Mouse (Mus musculus) ES-Bruce4 (cell line): ENCODE results near the gene Gm10197.

Experiments
- CTCF ChIP-seq: IDR thresholded peaks from one replicate; pipeline ENCODE4 v1.8.1; 2011; ENCODE audit warnings: low read depth, low read length
- EP300 ChIP-seq: IDR thresholded peaks from 2 replicates; pipeline ENCODE4 v1.6.1; 2011; ENCODE audit warnings: low read depth, low read length; ENCODE audit not compliant: insufficient read depth
- POLR2A ChIP-seq: IDR thresholded peaks from one replicate; pipeline ENCODE4 v1.8.1; 2011; ENCODE audit warnings: low read length; ENCODE audit not compliant: insufficient read depth

- TF ChIP-seq CTCF (no peak), POLR2A (no peak), EP300 (no peak)
Measured at GRCm38 (mm10) chr19:53409663-53410307, 38.2 kb upstream of the Gm10197 start.
